Mouse (Mus musculus) adrenal gland, adult 8-10 months (tissue): ENCODE results near the gene Ppp1r9a. TPM values are rescaled to one million over a fixed set of nuclear protein-coding genes. Genes with fewer than 3 reads are reported as not detected.

ENCODE experiments used
- DNase-seq: peaks from one replicate; pipeline ENCODE4 v3.0.0; 2022
- total RNA-seq, 4 experiments: library from RNA; stranded (reverse); gene quantifications; 2 replicates each; pipeline ENCODE4 v1.2.4; 2022

Ppp1r9a gene
- total RNA-seq, 4 experiments from 2014 or later, result 51.4 to 80.7 (median 59.5) TPM

DNA sequence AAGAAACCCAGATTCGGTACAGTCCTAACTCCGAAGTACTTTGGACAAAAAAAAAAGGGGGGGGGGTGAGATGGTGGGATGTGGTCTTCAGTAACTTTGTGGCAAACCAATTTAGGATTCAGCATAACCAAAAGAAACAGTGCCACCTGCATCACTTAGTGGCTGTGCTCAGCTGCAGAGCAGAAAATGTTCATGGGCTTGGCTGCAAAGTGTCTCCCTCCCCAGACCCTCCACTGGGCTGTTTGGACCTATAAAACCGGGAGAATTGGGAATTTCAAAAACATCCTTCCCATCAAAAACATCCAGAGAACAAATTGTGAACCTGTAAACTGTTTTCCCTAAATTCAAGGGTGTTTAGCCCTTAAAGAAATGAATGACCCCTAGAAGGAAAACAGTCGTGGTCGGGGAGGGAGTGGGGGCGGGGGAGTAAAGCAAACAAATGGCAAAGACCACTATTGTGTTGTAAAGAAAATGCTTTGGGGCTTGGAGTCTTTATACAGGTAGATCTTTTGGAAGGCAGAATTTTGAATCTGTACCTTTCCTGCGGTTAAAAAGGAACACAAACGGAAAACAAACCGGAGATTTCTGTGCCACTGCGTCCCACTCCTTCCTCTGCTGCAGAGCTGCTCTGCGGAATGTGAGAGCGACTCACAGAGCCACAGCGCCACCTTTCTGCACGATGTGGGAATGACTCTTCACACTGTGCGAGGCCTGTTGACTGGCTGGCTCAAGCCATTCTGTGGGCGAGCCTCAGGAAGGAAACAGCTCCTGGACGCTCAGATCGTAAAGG, 207.4 kb downstream of the Ppp1r9a start:
- DNase-seq, result peak; percentile 81

DNA sequence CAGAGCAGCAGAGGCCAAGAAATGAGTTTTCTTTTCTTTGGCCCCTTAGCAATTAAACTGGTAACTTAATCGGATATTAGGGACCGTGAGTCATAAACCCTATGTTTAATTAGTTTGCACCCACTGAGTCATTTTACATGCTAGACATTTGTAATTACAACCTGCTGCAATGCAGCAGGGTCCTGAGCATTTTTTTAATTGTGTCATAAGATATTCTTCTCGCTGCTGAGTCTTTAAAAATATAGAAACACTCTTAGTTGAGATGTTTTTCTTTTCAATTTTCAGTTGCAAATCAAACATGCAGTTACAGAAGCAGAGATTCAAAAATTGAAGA, 208.0 kb downstream of the Ppp1r9a start:
- DNase-seq, result no peak

DNA sequence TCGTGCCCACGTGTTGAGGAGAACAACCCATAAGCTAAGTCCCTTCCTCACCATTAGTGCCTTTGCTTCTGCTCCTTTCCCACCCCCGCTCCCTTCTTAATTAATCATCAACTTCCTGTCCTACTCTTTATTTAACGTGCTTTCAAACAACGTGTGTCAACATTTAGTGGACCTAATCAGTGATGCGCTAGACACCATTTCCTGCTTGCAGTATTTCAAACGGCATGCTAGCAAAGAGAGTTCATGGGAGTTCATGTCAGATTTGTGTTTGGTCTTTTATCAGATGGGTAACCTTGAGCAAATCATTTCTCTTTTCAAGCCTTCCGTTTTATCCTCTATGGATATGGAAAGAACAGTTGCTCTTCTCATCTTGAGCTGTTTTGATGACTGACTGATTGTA, 210.4 kb downstream of the Ppp1r9a start:
- no peak for DNase-seq

DNA sequence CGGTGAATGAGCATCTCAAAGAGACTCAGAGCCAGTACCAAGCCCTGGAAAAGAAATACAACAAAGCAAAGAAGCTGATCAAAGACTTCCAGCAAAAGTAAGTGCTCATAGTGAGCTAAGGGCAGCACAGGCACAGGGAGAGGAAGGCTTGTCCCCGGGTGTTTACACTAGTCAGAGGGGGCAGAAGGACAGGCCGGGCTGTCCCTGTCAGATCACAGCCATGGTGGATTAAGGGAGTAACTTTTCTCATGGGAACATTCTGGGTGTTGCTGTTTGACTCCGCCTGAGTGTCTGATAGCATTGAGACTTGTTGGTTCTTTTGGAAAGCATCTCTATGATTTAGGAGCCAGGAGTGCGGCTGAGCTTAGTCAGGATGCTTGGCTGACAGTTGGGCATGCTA, 211.0 kb downstream of the Ppp1r9a start:
- DNase-seq, result no peak

DNA sequence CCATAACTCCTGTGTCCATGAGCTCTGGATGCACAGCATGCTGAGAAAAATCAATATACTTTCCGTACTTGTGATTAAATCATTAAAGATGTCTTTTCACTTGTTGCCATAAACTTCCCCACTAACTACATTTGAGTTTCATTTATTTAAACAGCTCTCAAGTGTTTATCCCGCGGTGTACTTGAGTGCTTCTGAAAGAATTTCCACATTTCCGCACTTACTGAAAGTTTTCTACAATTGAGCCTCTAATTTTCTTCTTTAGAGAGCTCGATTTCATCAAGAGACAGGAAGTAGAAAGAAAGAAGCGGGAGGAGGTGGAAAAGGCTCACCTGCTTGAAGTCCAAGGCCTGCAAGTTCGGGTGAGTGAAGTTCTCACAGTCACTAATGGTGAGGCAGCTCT, 212.1 kb downstream of the Ppp1r9a start:
- DNase-seq, result no peak

DNA sequence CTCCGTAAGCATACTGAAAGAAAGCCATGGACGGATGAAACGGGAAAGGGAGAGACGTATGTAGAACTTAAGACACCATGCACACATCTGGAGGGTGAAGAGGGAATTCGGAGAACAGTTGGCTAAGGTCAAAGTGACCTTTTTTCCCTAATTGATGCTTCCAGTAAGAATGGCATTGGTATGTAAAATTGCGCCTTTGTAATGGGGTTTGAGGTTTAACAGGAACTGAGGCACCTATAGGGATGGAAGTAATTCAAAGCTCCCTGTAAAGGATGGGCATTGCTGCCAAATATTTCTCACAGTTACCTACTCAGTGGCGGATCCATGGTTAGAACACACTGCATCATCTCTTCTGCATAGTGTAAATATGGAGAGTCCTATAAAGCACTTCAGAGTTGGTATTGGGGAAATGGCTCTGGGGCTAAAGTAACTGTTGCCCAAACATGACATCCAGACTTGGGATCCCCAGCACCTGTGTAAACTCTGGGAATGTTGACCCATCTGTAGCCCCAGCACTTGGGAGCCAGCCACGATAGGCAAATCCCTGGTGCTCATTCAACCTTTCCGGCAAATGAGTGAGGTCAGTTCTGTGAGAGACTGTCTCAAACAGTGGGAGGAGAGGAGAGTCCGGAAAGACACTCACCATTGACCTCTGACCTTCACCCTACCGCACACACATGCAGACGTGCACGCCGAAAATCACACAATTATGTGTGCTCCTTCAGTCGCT, 216.6 kb downstream of the Ppp1r9a start:
- no peak for DNase-seq

DNA sequence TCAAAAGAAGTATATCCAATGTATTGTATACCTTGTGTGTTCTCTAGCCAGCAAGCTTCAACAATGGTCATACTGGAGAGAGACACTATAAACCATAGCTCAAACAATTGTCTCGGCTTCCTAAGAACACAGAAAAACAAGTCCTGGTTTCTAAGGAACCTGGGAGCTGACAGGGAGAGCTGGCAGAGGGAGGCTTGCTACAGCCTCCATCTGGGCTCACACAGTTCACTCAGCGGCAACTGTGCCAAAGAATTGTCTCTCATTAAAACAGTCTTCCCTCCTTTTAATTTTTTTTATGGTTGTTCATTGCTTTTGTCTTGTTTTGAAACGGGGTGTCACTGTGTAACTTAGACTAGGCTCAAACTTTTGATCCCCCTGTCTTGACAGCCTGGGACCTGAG, 217.5 kb downstream of the Ppp1r9a start:
- DNase-seq, result no peak

DNA sequence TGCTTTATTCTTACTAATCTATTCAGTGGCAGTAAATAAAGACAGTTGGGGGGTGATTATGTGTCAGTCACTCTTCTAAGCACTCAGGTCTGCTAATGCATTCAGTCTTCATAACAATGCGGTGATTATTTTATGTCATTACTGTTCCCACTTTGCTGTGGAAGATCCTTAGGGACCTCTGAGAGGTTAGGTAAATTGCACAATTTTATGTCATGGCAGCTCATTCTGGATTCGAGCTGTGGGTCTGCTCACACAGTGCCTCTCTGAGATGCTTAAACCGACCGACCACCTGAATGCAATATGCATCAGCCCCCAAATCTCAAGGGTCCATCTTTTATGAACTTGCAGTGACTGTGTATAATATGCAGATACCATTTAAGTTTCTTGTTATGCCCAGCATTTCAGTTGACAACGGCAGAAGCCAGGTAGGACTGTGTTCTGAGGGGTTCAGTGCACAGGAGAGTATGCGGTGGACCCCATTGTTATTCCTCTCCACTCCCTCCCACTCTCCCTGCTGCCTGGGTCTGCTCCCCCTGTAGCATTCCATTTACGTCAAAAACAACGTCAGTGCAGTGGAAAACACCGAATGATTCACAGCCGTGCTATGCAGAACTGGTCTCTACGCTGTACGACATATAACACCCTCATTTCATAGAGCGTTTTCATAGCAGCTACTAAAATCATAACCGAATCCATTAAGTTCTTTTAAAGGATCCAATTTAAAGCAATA, 226.8 kb downstream of the Ppp1r9a start:
- DNase-seq, result no peak

DNA sequence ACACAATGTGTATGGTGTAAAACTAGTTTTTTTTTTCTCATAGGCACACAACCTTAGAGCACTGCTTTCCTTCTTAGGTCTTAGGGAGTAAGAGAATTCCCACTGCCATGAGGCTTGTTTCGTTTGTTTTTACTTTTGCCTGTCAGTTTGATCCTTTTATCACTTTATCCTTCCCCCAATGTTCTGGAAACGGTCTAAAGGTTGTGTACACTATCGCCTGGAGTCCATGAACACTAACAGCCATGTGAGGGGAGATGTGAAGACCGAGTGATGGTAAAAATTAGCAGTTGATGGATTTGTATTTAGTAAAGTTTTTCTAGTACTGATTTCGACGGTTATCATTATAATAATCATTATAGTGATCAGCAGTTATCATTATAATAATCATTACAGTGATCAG, 232.3 kb downstream of the Ppp1r9a start:
- no peak for DNase-seq

DNA sequence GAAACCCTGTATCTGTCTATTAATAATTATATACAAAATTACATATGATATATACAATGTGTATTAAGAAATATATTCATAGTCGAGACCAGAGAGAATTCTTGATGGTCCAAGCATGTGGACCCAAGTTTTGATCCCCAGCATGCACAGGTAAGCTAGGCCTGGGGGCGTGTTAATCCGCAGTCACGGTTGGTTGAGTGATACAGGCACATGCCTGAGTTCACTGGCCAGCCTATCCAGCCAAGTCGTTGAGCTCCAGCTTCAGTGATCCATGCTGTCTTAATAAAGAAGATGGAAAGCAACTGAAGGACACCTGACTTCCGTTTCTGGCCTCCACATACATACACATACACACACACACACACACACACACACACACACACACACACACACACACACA, 233.3 kb downstream of the Ppp1r9a start:
- no peak for DNase-seq

DNA sequence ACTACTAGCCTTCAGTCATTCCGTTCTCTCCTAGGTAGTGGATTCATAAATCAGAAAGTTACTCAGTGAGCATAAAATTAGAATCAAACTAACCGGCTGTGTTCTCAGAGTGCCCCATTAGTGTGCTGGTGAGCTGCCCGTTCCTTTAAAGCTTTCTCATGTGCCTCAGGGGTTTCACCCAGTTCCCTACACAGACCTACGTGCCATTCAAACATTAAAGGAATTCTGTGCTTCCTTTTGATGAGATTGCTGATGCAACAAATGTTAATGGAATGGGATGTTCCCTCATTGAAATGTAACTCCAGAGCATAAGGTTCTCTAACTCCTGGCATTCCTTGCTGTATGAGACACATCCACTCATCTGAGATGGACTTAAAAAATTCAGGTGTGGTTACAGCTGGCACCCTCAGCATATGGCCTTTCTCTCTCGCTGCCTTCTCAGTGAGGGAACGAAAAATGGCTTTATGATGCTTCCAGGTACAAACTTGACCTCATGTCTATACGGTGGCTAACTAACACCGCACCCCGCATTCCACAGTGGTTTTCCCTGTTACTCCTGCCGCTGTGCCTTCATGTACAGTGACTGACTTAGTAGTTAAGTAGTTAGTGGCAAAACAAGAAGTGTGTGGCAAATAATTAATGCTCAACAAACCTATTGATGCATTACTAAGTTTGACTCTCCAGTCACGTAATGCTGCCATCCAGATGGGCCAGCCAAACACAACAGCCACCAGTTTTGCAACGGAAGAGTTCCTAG, 236.3 kb downstream of the Ppp1r9a start:
- DNase-seq, result no peak

DNA sequence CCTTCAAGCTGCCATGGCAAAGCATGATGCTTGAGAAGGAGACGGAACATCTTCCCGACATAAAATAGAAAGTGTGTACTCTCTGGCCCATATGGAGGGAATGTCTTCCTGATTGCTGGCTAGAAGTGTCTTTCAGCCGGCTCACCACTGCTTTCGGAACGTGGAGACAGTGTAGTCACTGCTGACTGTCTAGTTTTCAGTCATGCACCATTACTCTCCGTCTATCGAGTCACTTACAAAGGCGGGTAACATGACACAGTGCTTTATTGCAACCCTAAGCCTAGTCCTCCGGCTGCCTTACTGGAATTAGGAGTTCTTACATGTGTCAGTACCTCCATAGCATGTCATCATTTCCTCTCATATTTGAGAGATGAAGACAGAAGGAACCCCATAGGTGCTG, 236.9 kb downstream of the Ppp1r9a start:
- no peak for DNase-seq

DNA sequence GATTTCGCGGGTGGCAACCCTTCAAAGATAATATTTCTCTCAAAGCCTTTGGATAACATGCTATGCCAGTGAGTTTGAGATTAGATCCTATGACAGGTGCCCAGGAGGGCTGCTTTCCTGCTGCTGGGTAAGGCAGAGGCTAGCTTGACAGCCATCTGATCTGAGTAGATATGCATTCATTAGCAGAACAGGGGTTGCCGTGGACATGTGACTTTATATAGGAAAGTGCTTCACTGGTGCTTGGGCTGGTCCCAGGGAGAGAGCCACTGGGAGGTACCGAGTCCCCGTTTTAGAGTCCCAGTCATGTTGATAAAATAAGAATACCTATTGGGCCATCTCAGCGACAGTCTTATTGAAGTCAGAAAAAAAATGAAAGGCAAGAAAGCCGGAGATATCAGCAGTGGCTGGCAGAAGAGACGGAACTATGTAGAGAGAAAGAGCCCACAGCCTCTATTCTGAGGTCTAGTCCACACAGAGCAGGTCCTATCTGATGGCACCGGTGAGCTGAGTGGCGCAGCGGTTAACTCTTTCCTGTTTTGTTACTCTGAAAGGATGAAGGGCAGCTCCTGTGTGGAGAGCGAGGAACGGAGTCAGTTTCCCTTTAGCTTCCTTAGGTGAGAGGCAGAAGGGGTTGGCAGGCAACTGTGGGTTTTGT, 244.9 kb downstream of the Ppp1r9a start:
- DNase-seq, result no peak

DNA sequence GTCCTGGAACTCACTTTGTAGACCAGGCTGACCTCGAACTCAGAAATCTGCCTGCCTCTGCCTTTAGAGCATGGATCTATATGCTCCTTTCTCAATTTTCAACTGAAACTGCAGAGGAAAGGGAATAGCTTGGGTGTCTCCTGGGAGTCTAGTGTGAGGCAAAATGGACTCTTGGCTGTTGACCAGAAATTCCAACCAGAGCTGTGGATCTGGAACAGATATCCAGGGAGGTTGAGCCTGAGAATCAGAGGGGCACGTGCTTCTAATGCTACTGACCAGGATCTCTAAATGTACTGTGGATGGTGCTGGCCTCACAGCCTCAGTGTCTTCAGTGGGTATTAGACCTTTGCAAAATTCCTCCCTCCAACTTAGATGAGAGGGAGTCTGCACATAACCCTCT, 247.2 kb downstream of the Ppp1r9a start:
- DNase-seq, result no peak

DNA sequence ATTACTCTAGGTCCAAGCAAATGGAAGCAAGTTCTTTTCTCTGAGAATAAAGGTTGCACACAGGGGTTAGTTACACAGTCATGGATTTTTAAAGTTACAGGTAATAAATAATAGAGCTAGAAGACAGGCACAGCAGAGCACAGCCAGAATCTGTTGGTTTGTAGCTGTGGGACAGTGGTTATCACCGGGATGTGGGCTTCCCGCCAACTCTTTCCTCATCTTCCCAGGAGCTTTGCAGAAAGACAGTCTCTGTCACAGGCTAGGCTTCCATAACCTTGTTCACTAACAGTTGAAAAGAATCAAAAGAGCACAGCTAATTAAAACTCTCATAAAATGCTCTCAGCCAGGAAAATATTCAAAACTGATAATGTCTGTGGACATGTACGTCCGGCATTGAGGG, 248.5 kb downstream of the Ppp1r9a start:
- DNase-seq, result no peak

DNA sequence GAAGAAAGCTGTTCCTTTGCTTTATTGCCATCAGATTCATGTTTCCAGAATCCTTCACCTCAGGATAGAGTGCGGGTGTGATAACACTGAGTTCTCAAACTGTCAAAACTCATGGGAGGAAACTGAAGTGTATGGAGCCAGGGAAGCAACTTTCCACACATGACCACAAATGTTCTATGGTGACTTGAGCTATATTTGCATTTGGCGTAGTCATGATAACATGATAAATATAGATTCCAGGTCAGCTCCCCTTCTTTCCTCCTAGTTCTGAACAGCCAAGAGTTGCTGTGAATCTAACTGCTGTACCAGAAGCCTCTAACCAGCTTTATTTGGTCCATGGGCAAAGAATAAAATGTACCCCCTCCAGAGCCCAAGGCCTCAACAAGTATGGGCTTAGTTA, 249.5 kb downstream of the Ppp1r9a start:
- DNase-seq, result no peak

DNA sequence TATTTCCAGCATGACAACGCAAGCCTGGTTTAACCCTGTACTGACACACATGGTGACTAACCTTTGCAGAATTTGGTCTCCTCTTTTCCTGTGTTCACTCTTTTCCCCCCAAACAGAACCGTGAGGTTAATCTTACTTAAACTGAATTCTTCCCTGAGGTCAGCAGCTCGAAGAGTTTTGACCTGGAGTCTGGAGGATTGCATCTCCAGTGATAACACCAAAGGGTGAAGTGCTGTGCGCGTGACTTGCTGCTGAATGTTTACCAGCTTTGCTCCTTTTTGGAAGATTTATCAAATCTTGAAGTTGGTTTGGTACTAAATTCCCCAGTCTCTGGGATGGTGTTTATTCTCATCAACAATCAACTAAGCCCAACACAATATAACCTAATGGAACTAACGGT, 252.1 kb downstream of the Ppp1r9a start:
- no peak for DNase-seq

DNA sequence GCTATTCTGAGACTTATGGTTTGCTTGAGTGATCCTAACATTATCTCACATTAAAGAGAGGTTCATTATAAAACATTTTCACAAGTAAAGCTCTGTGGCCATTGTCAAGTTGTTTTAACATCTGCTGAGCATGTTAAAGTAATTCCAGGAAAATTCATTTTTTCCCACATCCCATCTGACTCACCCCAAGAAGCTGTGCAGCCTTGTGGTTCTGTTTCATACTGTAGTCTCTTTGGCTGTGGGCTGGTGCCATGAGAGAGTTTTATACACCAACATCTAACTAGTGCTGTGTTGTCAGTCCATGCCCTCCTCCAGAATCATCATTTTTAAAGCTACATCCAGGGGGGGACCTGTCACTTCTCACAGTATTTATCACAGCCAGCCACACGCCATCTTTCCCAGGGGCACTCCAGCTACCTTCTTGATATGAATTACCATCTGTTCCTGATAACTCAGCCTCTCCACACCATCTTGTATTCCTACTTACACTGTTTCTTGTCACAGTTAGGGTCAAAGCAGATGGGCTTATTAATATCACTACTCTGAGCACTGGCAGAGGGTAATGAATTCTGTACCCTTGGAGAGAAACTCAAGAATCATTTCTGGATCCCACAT, 252.7 kb downstream of the Ppp1r9a start:
- DNase-seq, result no peak

DNA sequence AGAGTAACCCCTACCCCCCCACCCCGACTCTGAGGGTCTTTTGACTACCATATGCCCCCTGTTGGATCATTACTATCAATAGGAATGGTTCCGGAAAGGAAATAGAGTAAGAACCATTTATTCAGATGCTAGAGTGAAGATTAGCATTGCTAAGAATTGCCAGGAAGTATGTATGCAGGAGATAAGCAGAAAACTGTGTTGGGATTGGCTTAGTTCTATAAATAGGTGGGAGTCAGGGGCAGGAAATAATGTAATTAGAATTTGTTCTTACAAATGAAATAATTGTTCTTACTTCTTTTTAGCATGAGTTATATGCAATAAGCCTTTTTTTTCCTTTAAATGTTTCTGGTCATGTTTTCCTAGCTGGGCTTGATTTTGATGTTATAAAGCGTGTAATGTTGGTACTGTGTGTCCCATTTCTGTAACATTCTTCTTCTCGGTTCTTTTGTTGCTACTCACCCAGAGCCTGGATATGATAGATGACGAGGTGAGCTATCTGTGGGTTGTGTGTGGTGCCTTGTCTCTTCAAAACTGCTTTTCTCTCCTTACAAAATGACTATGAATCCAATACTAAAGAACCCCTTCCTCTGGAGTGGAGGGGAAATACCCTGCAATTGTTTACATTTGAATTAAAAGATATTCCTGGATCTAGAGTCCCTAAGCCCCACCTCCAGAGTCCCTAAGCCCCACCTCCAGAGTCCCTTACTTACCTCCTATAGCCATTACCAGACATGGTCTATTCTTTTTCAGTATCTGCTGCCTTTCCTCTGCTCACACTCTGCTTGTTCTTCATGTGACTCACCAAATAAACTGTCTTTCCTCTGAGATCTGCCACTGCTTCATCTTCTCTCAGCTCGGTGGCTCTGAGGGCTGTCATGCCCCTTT, 254.1 kb downstream of the Ppp1r9a start:
- DNase-seq, result no peak

DNA sequence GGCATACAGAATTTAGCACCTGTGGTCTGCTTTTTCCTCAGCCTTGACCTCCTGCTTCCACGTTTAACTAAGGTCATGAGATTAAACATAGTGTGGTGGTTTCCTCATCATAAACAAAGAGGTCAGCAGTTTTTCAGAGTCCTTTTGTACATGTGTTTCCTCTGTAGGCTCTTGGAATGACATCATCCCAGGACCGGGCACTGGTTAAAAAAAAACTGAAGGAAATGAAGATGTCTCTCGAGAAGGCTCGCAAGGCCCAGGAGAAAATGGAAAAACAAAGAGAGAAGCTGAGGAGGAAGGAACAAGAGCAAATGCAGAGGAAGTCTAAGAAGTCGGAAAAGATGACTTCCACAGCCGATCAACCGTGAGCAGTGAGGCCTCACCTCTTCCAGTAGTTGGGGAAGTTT, 256.7 kb downstream of the Ppp1r9a start:
- DNase-seq, result no peak

DNA sequence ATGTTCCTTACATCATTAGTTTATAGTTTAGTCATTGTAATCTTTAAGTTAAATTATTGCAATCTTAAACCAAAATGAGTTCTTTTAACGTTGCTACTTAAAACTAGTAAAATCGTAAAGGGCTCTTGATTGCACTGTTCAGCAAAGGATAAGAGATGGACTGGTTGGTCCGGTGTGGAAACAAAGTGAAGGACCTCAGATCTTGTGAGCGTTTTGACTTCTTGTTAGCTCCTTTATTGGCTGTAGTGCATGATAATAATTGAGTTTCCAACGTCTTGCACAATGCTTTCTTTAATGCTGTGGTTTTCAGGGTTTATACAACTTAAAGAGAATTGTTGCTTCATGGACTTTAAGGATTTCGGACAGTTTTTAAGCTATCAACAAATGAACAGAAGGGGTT, 259.3 kb downstream of the Ppp1r9a start:
- DNase-seq, result no peak
